Mouse (Mus musculus) thymus, postnatal 36 days (tissue): ENCODE measurements around the gene Ankrd13b.

Source experiments
- DNase-seq, 2 experiments: peaks; one replicate each; pipeline ENCODE4 v3.0.0; 2022; ENCODE audit warnings: mixed read lengths in 2 of 2

Gene Ankrd13b

DNA sequence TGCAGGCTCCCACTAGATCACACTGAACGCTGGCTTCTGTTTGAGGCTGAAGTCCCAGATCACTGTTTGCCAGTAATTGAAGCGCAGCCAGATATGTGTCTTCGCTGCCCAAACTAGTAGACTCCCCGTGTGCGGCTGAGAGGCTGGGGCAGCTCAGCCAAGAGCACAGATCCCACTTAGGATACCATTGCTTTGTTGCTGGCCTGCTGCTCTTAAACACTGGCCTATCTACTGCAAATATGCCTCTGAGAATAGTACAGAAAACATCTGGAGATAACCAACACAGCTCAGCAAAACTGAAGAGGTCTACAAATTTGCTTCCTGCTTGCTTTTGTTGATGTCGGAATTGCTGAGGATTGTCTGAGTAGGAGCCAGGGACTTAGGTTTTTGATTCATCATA, 32.6 kb downstream of the Ankrd13b start:
- no peak for DNase-seq

DNA sequence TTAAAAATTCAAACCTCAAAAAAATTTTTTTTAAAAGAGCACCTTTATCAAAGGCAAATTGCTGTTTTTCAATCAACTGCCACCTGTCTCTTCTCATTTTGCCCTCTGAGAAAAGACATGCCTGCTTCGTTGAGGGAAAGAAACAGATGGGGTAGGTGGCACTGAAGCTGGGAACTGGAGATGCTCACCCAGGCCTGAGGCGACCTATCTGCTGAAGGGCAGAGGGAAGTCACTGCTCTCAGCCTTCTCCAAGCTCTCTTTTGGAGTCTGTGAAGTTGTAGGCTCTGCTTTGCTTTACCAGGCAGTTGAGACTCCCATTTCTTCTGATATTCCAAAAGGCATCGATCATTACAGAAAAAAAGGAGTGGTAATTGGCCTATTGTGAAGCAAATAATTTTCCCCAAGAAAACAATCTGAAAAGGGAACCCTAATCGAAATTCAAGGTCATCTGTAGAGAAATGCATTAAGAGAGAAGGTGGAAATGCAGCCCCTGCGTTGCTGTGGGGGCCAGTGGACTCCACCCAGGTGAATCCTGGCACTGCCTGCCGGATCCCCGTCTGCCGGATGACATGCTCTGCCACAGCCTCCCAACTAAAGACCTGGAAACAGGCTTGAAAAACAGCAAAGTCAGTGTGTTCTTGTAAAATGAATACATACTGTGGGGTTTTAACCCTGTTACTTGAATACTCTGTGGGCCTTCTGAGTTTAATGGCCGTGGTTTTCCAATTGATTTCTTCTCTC, 33.5 kb downstream of the Ankrd13b start:
- no peak for DNase-seq

DNA sequence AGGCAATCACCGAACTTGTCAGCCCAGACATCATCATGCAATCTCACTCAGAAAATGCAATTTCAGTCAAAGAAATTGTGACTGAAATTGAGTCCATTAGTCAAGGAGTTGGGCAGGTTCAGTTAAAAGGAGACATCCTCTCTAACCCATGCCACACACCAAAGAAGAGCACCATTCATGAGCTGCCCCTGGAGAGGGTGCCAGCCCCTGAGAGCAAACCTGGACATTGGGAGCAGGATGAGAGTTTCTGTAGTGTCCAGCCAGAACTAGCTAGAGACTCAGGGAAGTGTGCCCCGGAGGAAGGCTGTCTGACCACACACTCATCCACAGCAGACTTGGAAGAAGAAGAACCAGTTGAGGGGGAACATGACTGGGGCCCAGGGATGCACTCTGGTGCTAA, 36.1 kb downstream of the Ankrd13b start:
- no peak for DNase-seq

- no peak for DNase-seq
These were observed 37.8 kb downstream of the Ankrd13b start for GRCm38 (mm10) chr11:77451670-77452069.

DNA sequence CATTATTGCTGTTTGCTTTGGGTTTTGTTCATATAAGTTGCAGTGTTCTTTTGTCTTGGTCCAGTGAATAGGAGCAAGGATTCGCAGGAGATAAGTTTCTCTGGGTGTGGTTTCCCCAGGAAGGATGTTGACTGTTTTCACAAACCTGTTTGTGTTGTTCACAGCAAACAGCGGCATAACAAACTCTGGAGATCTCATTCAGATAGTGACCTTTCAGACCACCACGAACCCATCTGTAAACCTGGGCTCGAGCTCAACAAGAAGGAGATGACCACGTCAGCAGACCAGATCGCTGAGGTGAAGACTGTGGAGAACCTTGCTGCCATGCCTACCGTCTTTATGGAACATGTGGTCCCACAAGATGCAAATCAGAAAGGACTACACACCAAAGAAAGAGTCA, 40.3 kb downstream of the Ankrd13b start:
- no peak for DNase-seq

DNA sequence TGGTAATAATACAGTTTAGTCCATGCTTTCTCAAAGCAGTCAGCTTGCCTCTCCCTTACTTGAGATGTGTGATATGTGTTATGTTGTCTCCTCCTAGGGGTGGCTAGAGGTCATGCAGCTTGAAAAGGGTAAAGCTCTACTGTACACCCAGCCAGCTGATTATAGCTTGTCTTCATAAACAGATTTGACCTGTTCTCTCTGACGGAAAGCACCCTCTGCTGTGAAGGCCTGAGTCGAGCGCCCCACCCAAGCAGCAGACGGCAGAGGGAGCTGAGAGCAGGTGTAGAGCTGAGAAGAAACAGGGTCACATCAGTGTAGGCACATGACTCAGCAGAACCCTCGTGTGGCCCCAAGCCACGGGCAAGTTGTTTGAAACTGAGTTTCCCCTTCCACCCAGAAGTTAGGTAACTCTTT, 42.8 kb downstream of the Ankrd13b start:
- peak; percentile 70 to 83 for DNase-seq

DNA sequence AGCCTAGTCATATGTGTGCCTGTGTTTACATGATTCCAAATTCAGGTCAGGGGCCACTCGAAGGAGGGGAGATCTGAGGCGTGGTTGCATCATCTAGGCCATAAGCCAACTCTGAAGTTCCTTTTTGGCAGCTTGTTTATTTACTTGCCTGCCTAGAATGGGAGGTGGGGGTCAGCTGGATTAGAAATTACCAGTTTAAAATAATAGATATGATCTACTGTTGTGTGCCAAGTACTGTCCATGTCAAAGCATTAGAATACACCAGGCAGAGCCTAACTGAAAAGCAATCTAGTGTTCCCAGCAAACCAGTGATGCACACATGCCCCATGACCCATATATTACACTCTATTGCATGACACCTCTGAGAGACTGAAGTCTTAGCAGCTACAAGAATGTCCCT, 44.5 kb downstream of the Ankrd13b start:
- no peak for DNase-seq

GRCm38 (mm10) chr11:77442186-77443170, 47.0 kb downstream of the Ankrd13b start:
- DNase-seq: no peak

DNA sequence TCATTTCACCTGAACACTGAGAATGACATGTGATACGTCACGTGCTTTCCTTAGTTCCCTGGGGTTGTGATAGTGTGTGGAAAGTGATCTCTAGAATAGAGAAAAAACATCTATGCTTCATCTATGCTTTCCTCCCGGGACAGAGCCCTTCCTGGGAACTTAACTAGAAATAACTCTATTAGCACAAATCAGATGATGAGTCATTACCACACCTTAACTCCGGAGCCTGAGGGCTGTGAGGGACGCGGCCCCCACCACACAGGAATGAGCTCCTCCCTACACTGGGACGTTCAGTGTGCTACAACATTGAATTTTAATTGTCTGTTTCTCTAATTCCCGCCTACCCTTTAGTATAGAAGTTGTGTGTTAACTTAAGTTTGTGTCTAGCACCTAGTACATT, 48.5 kb downstream of the Ankrd13b start:
- DNase-seq: no peak

DNA sequence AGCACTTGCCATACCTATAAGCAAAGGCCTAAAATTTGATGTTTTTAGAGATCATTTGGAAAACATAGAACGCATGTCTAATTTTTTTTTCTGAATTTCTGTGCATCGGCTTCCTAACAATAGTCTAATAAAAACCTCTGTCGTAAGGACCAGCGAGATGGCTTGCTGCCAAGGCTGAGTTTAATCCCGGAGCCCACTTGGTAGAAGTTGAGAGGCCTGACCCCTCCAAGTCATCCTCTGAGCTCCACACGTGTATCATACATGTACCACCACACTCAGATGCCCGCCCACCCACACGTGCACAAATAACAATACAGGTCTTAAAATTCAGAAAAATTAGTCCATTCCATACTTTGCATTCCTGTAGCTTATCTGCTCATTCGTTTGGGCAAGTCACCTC, 49.4 kb downstream of the Ankrd13b start:
- no peak for DNase-seq

DNA sequence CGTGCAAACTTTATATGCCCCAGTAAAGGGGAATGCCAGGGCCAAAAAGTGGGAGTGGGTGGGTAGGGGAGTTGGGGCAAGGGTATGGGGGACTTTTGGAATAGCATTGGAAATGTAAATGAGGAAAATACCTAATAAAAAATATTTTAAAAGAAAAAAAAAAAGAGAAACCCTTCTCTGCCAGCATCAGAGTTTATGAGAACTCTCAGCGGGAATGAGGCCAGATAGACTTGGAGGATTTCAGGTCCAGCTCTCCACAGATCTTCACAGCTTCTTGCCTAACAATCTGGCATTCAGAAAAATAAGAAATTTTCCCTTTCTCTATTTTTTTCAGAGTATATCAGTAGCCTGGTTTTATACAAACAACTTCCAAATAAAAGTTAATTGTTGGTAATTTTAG, 52.5 kb downstream of the Ankrd13b start:
- DNase-seq: no peak

GRCm38 (mm10) chr11:77428446-77428845, 61.0 kb downstream of the Ankrd13b start:
- DNase-seq: no peak

- no peak for DNase-seq
These were observed 66.2 kb downstream of the Ankrd13b start for GRCm38 (mm10) chr11:77423175-77423859.
